Comparison of ENCODE assay signal across 8 mouse cellular contexts in the genomic region with DNA sequence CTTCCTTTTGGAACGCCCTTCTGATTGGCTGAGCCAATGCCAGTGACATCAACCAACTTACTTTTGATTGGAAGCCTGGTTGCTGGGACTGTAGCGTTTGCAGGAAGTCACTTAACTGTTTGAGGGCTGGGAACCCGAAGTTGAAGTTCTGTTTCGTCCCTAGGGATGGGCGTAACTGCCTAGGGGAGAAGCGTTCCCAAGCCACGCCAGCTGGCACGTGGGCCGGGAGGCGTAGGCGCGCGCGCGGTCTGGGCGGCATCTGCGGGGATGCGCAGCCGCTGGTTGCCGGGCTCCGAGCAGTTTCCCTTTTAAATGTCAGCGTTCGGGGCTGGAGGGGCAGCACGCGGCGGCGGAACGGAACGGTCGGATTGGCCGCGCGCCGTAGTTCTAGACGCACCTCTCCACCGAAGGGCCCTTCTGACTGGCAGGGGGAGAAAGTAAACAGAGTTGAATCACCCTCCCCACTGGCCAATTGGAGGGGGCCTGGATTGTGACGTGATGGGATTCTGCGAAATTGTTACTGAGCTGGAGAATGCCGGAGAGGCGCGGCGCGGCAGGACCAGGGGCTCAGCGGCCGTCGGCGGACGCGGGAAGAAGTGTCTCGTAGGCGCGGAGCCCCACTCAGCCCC. TPM values are rescaled to one million over a fixed set of nuclear protein-coding genes. Genes with fewer than 3 reads are reported as not detected.
DNase-seq lines count a peak whose midpoint lies in the region; ATAC-seq lines count a peak whose summit lies in the region.

Gene Klf9, plus strand, starts transcription at position 538 of the 629 bp plus-strand sequence.

- H3K36me3 ChIP-seq in forebrain, embryonic 11.5 days (ENCODE audit: control insufficient read depth, insufficient read depth, low read length) = no peaks in the 10 kb centered on the region
- no peaks in the 10 kb centered on the region for H3K36me3 ChIP-seq in heart, embryonic 15.5 days
- H3K36me3 ChIP-seq in liver, embryonic 13.5 days = no peaks in the 10 kb centered on the region
- H3K36me3 ChIP-seq in stomach, embryonic 15.5 days = no peaks in the 10 kb centered on the region

- H3K4me1 ChIP-seq in forebrain, embryonic 11.5 days (replicated peaks; ENCODE audit: control insufficient read depth, insufficient read depth, low read length) = peaks cover 17% of the 10 kb centered on the region
- H3K4me1 ChIP-seq in heart, embryonic 15.5 days (replicated peaks) = peaks cover 26% of the 10 kb centered on the region
- peaks cover 56% of the 10 kb centered on the region for H3K4me1 ChIP-seq in liver, embryonic 13.5 days (replicated peaks)
- H3K4me1 ChIP-seq in stomach, embryonic 15.5 days = peaks cover 14% of the 10 kb centered on the region

- no peaks in the 10 kb centered on the region for H3K9me3 ChIP-seq in forebrain, embryonic 11.5 days (ENCODE audit: control insufficient read depth, low read length)
- H3K9me3 ChIP-seq in heart, embryonic 15.5 days (replicated peaks) = no peaks in the 10 kb centered on the region
- no peaks in the 10 kb centered on the region for H3K9me3 ChIP-seq in liver, embryonic 13.5 days (replicated peaks)
- H3K9me3 ChIP-seq in stomach, embryonic 15.5 days = no peaks in the 10 kb centered on the region

- H3K4me2 ChIP-seq in forebrain, embryonic 11.5 days (ENCODE audit: low read depth, low read length, severe bottlenecking) = peak within 1 kb of the TSS; percentile 97
- peak within 1 kb of the TSS; percentile 99 for H3K4me2 ChIP-seq in heart, embryonic 15.5 days
- H3K4me2 ChIP-seq in liver, embryonic 13.5 days = peak within 1 kb of the TSS; percentile 99
- peak within 1 kb of the TSS; percentile 82 for H3K4me2 ChIP-seq in stomach, embryonic 15.5 days

- peak; percentile 91 for DNase-seq in c-Kit-positive CD71-positive TER-119-positive erythroid progenitor cells, embryonic 14.5 days (ENCODE audit: low spot score)
- DNase-seq in forebrain, embryonic 11.5 days (ENCODE audit: low spot score) = peak; percentile 91
- DNase-seq in kidney, postnatal 14 days = peak; percentile 97
- DNase-seq in liver, embryonic 13.5 days = peak; percentile 82
- DNase-seq in natural killer cell, adult 2 months (ENCODE audit: low spot score in 2 of 2) = peak; percentile 90 to 91

- peak within 1 kb of the TSS; percentile 56 for H3K9ac ChIP-seq in forebrain, embryonic 11.5 days (ENCODE audit: low read length)
- H3K9ac ChIP-seq in heart, embryonic 15.5 days = peak within 1 kb of the TSS; percentile 68
- H3K9ac ChIP-seq in liver, embryonic 13.5 days = peak within 1 kb of the TSS; percentile 77
- peak within 1 kb of the TSS; percentile 36 for H3K9ac ChIP-seq in stomach, embryonic 15.5 days

- ATAC-seq in CD4-positive, CD25-positive, alpha-beta regulatory T cell, adult 4 months = peak; percentile 85
- ATAC-seq in forebrain, embryonic 11.5 days (replicated peaks; ENCODE audit: low FRiP score) = peak; percentile 91
- peak; percentile 94 for ATAC-seq in heart, embryonic 15.5 days (replicated peaks; ENCODE audit: insufficient number of reproducible peaks, insufficient read depth, low FRiP score, low read depth)
- peak; percentile 87 for ATAC-seq in liver, embryonic 13.5 days (ENCODE audit: low read depth)
- peak; percentile 92 for ATAC-seq in stomach, embryonic 15.5 days (ENCODE audit: insufficient read depth, low FRiP score, low read depth)

- WGBS in forebrain, embryonic 11.5 days = under 1% methylated on average over 52 of the region's 52 CpGs
- WGBS in heart, embryonic 15.5 days = under 1% methylated on average over 52 of the region's 52 CpGs
- under 1% methylated on average over 47 of the region's 52 CpGs for WGBS in liver, embryonic 13.5 days (ENCODE audit: insufficient replicate concordance)
- under 1% methylated on average over 52 of the region's 52 CpGs for WGBS in stomach, embryonic 15.5 days

- H3K4me3 ChIP-seq in forebrain, embryonic 11.5 days (ENCODE audit: low read depth, low read length) = peak within 1 kb of the TSS; percentile 51
- peak within 1 kb of the TSS; percentile 65 for H3K4me3 ChIP-seq in heart, embryonic 15.5 days
- H3K4me3 ChIP-seq in liver, embryonic 13.5 days (replicated peaks) = peak within 1 kb of the TSS; percentile 71
- peak within 1 kb of the TSS; percentile 56 for H3K4me3 ChIP-seq in stomach, embryonic 15.5 days (replicated peaks)

- H3K27ac ChIP-seq in forebrain, embryonic 11.5 days (ENCODE audit: low read depth, low read length) = peak within 1 kb of the TSS; percentile 41; the same call in 1 of the 2 replicates
- peak within 1 kb of the TSS; percentile 92 for H3K27ac ChIP-seq in heart, embryonic 15.5 days
- H3K27ac ChIP-seq in liver, embryonic 13.5 days = peak within 1 kb of the TSS; percentile 88
- H3K27ac ChIP-seq in stomach, embryonic 15.5 days = peak within 1 kb of the TSS; percentile 88

- H3K27me3 ChIP-seq in forebrain, embryonic 11.5 days (ENCODE audit: control insufficient read depth, insufficient read depth, low read length) = peaks cover 28% of the 10 kb centered on the region
- peaks cover 5% of the 10 kb centered on the region; the same call in 1 of the 2 replicates for H3K27me3 ChIP-seq in heart, embryonic 15.5 days
- peaks cover 30% of the 10 kb centered on the region for H3K27me3 ChIP-seq in liver, embryonic 13.5 days
- peaks cover 2% of the 10 kb centered on the region; the same call in 1 of the 2 replicates for H3K27me3 ChIP-seq in stomach, embryonic 15.5 days (replicated peaks)

RNA-seq across cellular contexts. Expression of gene Klf9, which starts in this region (rescaled TPM):
- 1 to 10 TPM; 3.6 to 4.3 TPM for polyA plus RNA-seq in CD4-positive, CD25-positive, alpha-beta regulatory T cell, adult 4 months (2017; shearing (Covaris generic))
- 0.86 and 0.91 TPM in 2 replicates for polyA plus RNA-seq in forebrain, embryonic 11.5 days (2014; fragmentation: Nextera tagmentation; extraction: Ambion mirVana)
- polyA plus RNA-seq in heart, embryonic 15.5 days (2015; fragmentation: Nextera tagmentation; extraction: Ambion mirVana) = 3.1 and 3.4 TPM in 2 replicates
- 1.3 and 1.6 TPM in 2 replicates for polyA plus RNA-seq in liver, embryonic 13.5 days (2015; fragmentation: Nextera tagmentation; extraction: Ambion mirVana)
- 6.8 and 8.1 TPM in 2 replicates for polyA plus RNA-seq in stomach, embryonic 15.5 days (2015; fragmentation: Nextera tagmentation; extraction: Ambion mirVana)

Comparison
In these comparisons a context has a peak if more than half of its experiments do, and no peak if none do; other contexts are left out.
1. Peak in every context shown above with its lines: DNase-seq, ATAC-seq, H3K4me3 ChIP-seq and H3K27ac ChIP-seq.
2. Peak in DNase-seq, ATAC-seq, H3K4me3 ChIP-seq, H3K27ac ChIP-seq, H3K9ac ChIP-seq and H3K4me2 ChIP-seq in forebrain, embryonic 11.5 days; RNA of the gene not detected or under 1 TPM.
3. H3K27ac ChIP-seq: peak in every context shown above with its lines; median percentile 92 in heart, embryonic 15.5 days; 88 in liver, embryonic 13.5 days; 88 in stomach, embryonic 15.5 days; 41 in forebrain, embryonic 11.5 days.